Mouse (Mus musculus) activated CD4-positive, CD25-positive, alpha-beta regulatory T cell, adult 9 weeks (primary cell): ENCODE measurements around the gene Nutf2-ps1. TPM values are rescaled to one million over a fixed set of nuclear protein-coding genes. Genes with fewer than 3 reads are reported as not detected.

Experiments
- polyA plus RNA-seq: library from polyadenylated mRNA; unstranded; fragments of 100-300 nt; shearing (Covaris generic); gene quantifications from one replicate; pipeline ENCODE4 v1.2.1, GENCODE M21; 2017

Nutf2-ps1 gene
- 229 TPM for polyA plus RNA-seq

GRCm38 (mm10) chr19:53588968-53589367 is at the start of gene Nutf2-ps1:
TSS of gene Nutf2-ps1 (minus strand) at chr19:53589068.

GRCm38 (mm10) chr19:53599757-53600539 is 11.1 kb upstream of the Nutf2-ps1 start, which contains the start of gene Smc3:
TSS of gene Smc3 (plus strand) at chr19:53600398.

Other genes with a start within 250 kb of the Nutf2-ps1 start
- not detected for gene Gm10197, start 217.3 kb downstream of the Nutf2-ps1 start, polyA plus RNA-seq
- gene Smndc1, start 198.5 kb downstream of the Nutf2-ps1 start, polyA plus RNA-seq = 78.8 TPM
- 6.0 TPM for gene Dusp5, start 60.0 kb downstream of the Nutf2-ps1 start, polyA plus RNA-seq
- gene Smc3, start 11.3 kb upstream of the Nutf2-ps1 start, polyA plus RNA-seq = 50.1 TPM
- 0.24 TPM for gene Rbm20, start 88.2 kb upstream of the Nutf2-ps1 start, polyA plus RNA-seq